Mouse (Mus musculus): ENCODE results near the gene Scn7a. TPM values are rescaled to one million over a fixed set of nuclear protein-coding genes. Genes with fewer than 3 reads are reported as not detected.

Gene Scn7a
- not detected in 3 replicates for total RNA-seq (2017)

- no peak for ATAC-seq (replicated peaks; ENCODE audit: insufficient number of reproducible peaks, low FRiP score, low TSS enrichment, poor library complexity, severe bottlenecking)
Observed at GRCm38 (mm10) chr2:66784765-66785164, at the start of gene Scn7a. Gene Scn7a (minus strand): TSS chr2:66784914.

GRCm38 (mm10) chr2:66827729-66828128 is 43.0 kb upstream of the Scn7a start:
- no peak for ATAC-seq (replicated peaks; ENCODE audit: insufficient number of reproducible peaks, low FRiP score, low TSS enrichment, poor library complexity, severe bottlenecking)

- no peak for ATAC-seq (replicated peaks; ENCODE audit: insufficient number of reproducible peaks, low FRiP score, low TSS enrichment, poor library complexity, severe bottlenecking)
Observed at GRCm38 (mm10) chr2:66819862-66820559, 35.3 kb upstream of the Scn7a start.

GRCm38 (mm10) chr2:66799676-66800249 is 15.0 kb upstream of the Scn7a start:
- no peak for ATAC-seq (replicated peaks; ENCODE audit: insufficient number of reproducible peaks, low FRiP score, low TSS enrichment, poor library complexity, severe bottlenecking)

- ATAC-seq (replicated peaks; ENCODE audit: insufficient number of reproducible peaks, low FRiP score, low TSS enrichment, poor library complexity, severe bottlenecking), result no peak
Observed at GRCm38 (mm10) chr2:66797493-66797892, 12.8 kb upstream of the Scn7a start.

- ATAC-seq (replicated peaks; ENCODE audit: insufficient number of reproducible peaks, low FRiP score, low TSS enrichment, poor library complexity, severe bottlenecking), result no peak
Observed at GRCm38 (mm10) chr2:66791629-66792028, 6.9 kb upstream of the Scn7a start.

GRCm38 (mm10) chr2:66780884-66781283 is 3.8 kb downstream of the Scn7a start:
- ATAC-seq (replicated peaks; ENCODE audit: insufficient number of reproducible peaks, low FRiP score, low TSS enrichment, poor library complexity, severe bottlenecking), result no peak

- ATAC-seq (replicated peaks; ENCODE audit: insufficient number of reproducible peaks, low FRiP score, low TSS enrichment, poor library complexity, severe bottlenecking), result no peak
Observed at GRCm38 (mm10) chr2:66767980-66768379, 16.7 kb downstream of the Scn7a start.

GRCm38 (mm10) chr2:66765170-66765569 is 19.5 kb downstream of the Scn7a start:
- ATAC-seq (replicated peaks; ENCODE audit: insufficient number of reproducible peaks, low FRiP score, low TSS enrichment, poor library complexity, severe bottlenecking), result no peak

- no peak for ATAC-seq (replicated peaks; ENCODE audit: insufficient number of reproducible peaks, low FRiP score, low TSS enrichment, poor library complexity, severe bottlenecking)
Observed at GRCm38 (mm10) chr2:66762905-66763304, 21.8 kb downstream of the Scn7a start.

GRCm38 (mm10) chr2:66728002-66728401 is 56.7 kb downstream of the Scn7a start:
- no peak for ATAC-seq (replicated peaks; ENCODE audit: insufficient number of reproducible peaks, low FRiP score, low TSS enrichment, poor library complexity, severe bottlenecking)

- ATAC-seq (replicated peaks; ENCODE audit: insufficient number of reproducible peaks, low FRiP score, low TSS enrichment, poor library complexity, severe bottlenecking), result no peak
Observed at GRCm38 (mm10) chr2:66727585-66727974, 57.1 kb downstream of the Scn7a start.

- no peak for ATAC-seq (replicated peaks; ENCODE audit: insufficient number of reproducible peaks, low FRiP score, low TSS enrichment, poor library complexity, severe bottlenecking)
Observed at GRCm38 (mm10) chr2:66726878-66727584, 57.7 kb downstream of the Scn7a start.

GRCm38 (mm10) chr2:66712071-66712470 is 72.6 kb downstream of the Scn7a start:
- ATAC-seq (replicated peaks; ENCODE audit: insufficient number of reproducible peaks, low FRiP score, low TSS enrichment, poor library complexity, severe bottlenecking), result no peak

GRCm38 (mm10) chr2:66692300-66692699 is 92.4 kb downstream of the Scn7a start:
- ATAC-seq (replicated peaks; ENCODE audit: insufficient number of reproducible peaks, low FRiP score, low TSS enrichment, poor library complexity, severe bottlenecking), result no peak

- no peak for ATAC-seq (replicated peaks; ENCODE audit: insufficient number of reproducible peaks, low FRiP score, low TSS enrichment, poor library complexity, severe bottlenecking)
Observed at GRCm38 (mm10) chr2:66661988-66662387, 122.7 kb downstream of the Scn7a start.

- no peak for ATAC-seq (replicated peaks; ENCODE audit: insufficient number of reproducible peaks, low FRiP score, low TSS enrichment, poor library complexity, severe bottlenecking)
Observed at GRCm38 (mm10) chr2:66656430-66656829, 128.3 kb downstream of the Scn7a start.

- ATAC-seq (replicated peaks; ENCODE audit: insufficient number of reproducible peaks, low FRiP score, low TSS enrichment, poor library complexity, severe bottlenecking), result 0 out of 2 replicates have a peak, but pooled peaks have one; percentile 17
Observed at GRCm38 (mm10) chr2:66655431-66655830, 129.3 kb downstream of the Scn7a start.

- no peak for ATAC-seq (replicated peaks; ENCODE audit: insufficient number of reproducible peaks, low FRiP score, low TSS enrichment, poor library complexity, severe bottlenecking)
Observed at GRCm38 (mm10) chr2:66644384-66644783, 140.3 kb downstream of the Scn7a start.

All from monocyte, adult 5-6 weeks (primary cell).